36 mouse cellular contexts compared by ENCODE assay signal in genomic region chr8:106559844-106560243, GRCm38 (mm10). TPM values are rescaled to one million over a fixed set of nuclear protein-coding genes. Genes with fewer than 3 reads are reported as not detected.
DNase-seq lines count a peak whose midpoint lies in the region; ATAC-seq and TF ChIP-seq lines count a peak whose summit lies in the region.
"Had no signal": no experiment of that assay in that cellular context is flagged by ENCODE, and none has a peak within 500 bp of the region (broad histone marks: within the 10 kb centered on the region; RNA-seq: fewer than 3 reads in every experiment).

No protein-coding gene starts in this region.

- H3K27me3 ChIP-seq in liver, embryonic 11.5 days (replicated peaks; ENCODE audit: control insufficient read depth, insufficient read depth, low read length) = no peaks in the 10 kb centered on the region
- H3K27me3 ChIP-seq in liver, embryonic 12.5 days (replicated peaks) = no peaks in the 10 kb centered on the region
- H3K27me3 ChIP-seq: forebrain, embryonic 12.5 days; heart, embryonic 13.5 days; Patski had no signal

- H3K4me3 ChIP-seq in liver, embryonic 11.5 days (ENCODE audit: low read depth, low read length) = no peak overlapping the region
- no peak overlapping the region for H3K4me3 ChIP-seq in layer of hippocampus, adult 2 months
- H3K4me3 ChIP-seq in liver, embryonic 12.5 days = no peak overlapping the region
- H3K4me3 ChIP-seq: forebrain, embryonic 12.5 days; gastrocnemius, adult 2 months; heart, embryonic 13.5 days had no signal

- H3K4me2 ChIP-seq in liver, embryonic 11.5 days = no peak overlapping the region
- H3K4me2 ChIP-seq in liver, embryonic 12.5 days = no peak overlapping the region
- H3K4me2 ChIP-seq: forebrain, embryonic 12.5 days; heart, embryonic 13.5 days; hindbrain, embryonic 14.5 days had no signal

- TF ChIP-seq CTCF in layer of hippocampus, adult 2 months (conservative IDR thresholded peaks at IDR 0.05) = no peak

- WGBS in liver, embryonic 11.5 days = 39% methylated on average over 9 of the region's 9 CpGs
- WGBS in liver, embryonic 12.5 days (ENCODE audit: insufficient replicate concordance) = 42% methylated on average over 9 of the region's 9 CpGs

- H3K36me3 ChIP-seq in liver, embryonic 11.5 days (ENCODE audit: control insufficient read depth, insufficient read depth, low read length) = no peaks in the 10 kb centered on the region
- H3K36me3 ChIP-seq in liver, embryonic 12.5 days = peaks cover 4% of the 10 kb centered on the region; the same call in 1 of the 2 replicates
- H3K36me3 ChIP-seq: forebrain, embryonic 12.5 days had no signal

- no peaks in the 10 kb centered on the region for H3K9me3 ChIP-seq in liver, embryonic 11.5 days (ENCODE audit: control insufficient read depth, low read length)
- H3K9me3 ChIP-seq in liver, embryonic 12.5 days (replicated peaks) = no peaks in the 10 kb centered on the region

- no peaks in the 10 kb centered on the region for H3K4me1 ChIP-seq in liver, embryonic 11.5 days (replicated peaks; ENCODE audit: control insufficient read depth, insufficient read depth, low read length)
- 0 out of 2 replicates have a peak, but pooled peaks cover 2% of the 10 kb centered on the region for H3K4me1 ChIP-seq in liver, embryonic 12.5 days

- H3K9ac ChIP-seq in liver, embryonic 11.5 days (ENCODE audit: low read depth, low read length) = no peak overlapping the region
- no peak overlapping the region for H3K9ac ChIP-seq in liver, embryonic 12.5 days
- H3K9ac ChIP-seq: forebrain, embryonic 12.5 days; heart, embryonic 13.5 days; hindbrain, embryonic 14.5 days had no signal

- DNase-seq in liver = peak; percentile 21
- DNase-seq in liver, embryonic 11.5 days (ENCODE audit: low spot score) = no peak
- DNase-seq in layer of hippocampus, adult 2 months (ENCODE audit: low spot score in 2 of 2) = peak; percentile 52 to 53
- no peak for DNase-seq in urinary bladder, adult 18-20 months (ENCODE audit: low spot score in 2 of 2)
- no peak for DNase-seq in adrenal gland, postnatal 36 days
- DNase-seq: adrenal gland, postnatal 14 days; cerebellum, adult 18-20 months; cerebellum, postnatal 10 days; gastrocnemius, adult 2 months; heart, postnatal 10 days; kidney, adult 9 months; kidney, postnatal 14 days; left cerebral cortex, postnatal 4 days; lung, postnatal 4 days; midbrain, embryonic 14.5 days had no signal

- no peak overlapping the region for H3K27ac ChIP-seq in liver, embryonic 11.5 days (ENCODE audit: low read depth, low read length)
- peak overlapping the region; percentile 64 for H3K27ac ChIP-seq in layer of hippocampus, adult 2 months
- 0 out of 2 replicates have a peak overlapping the region, but pooled peaks have one; percentile 10 for H3K27ac ChIP-seq in liver, embryonic 12.5 days
- H3K27ac ChIP-seq: forebrain, embryonic 12.5 days; gastrocnemius, adult 2 months; heart, embryonic 13.5 days; hindbrain, embryonic 14.5 days had no signal

- no peak for ATAC-seq in liver, embryonic 11.5 days (replicated peaks; ENCODE audit: low FRiP score)
- ATAC-seq in liver, embryonic 12.5 days = no peak
- no peak for ATAC-seq in frontal cortex, adult (ENCODE audit: low TSS enrichment)
- ATAC-seq: intestine, postnatal 0 days; lung, postnatal 0 days; Patski had no signal

RNA-seq across cellular contexts. Expression of gene Gm10073, which starts 13.4 kb away (rescaled TPM):
- 11.9 and 15.4 TPM in 2 replicates for polyA plus RNA-seq in liver, embryonic 11.5 days (2014; fragmentation: Nextera tagmentation; extraction: Ambion mirVana)
- 10 to 100 TPM; 90.4 to 97.5 TPM for total RNA-seq in layer of hippocampus, adult 2 months (2021)
- 4.0 and 7.1 TPM in 2 replicates for polyA plus RNA-seq in liver, embryonic 12.5 days (2016; fragmentation: Nextera tagmentation; extraction: Ambion mirVana)
- 100 to 1,000 TPM; 132 to 140 TPM for total RNA-seq in adrenal gland, postnatal 36 days (2021)

RNA-seq across cellular contexts. Expression of gene Cdh1, which starts 43.3 kb away (rescaled TPM):
- 11.0 and 11.8 TPM in 2 replicates for polyA plus RNA-seq in liver, embryonic 11.5 days (2014; fragmentation: Nextera tagmentation; extraction: Ambion mirVana)
- under 1 TPM; 0.37 to 0.54 TPM for total RNA-seq in layer of hippocampus, adult 2 months (2021)
- 10.7 and 11.4 TPM in 2 replicates for polyA plus RNA-seq in liver, embryonic 12.5 days (2016; fragmentation: Nextera tagmentation; extraction: Ambion mirVana)
- not detected for total RNA-seq in adrenal gland, postnatal 36 days (2021)
- total RNA-seq: MEL had no signal

RNA-seq across cellular contexts. Expression of gene Cdh3, which starts 49.2 kb away (rescaled TPM):
- 12.5 and 13.2 TPM in 2 replicates for polyA plus RNA-seq in liver, embryonic 11.5 days (2014; fragmentation: Nextera tagmentation; extraction: Ambion mirVana)
- not detected for total RNA-seq in layer of hippocampus, adult 2 months (2021)
- 6.8 and 6.9 TPM in 2 replicates for polyA plus RNA-seq in liver, embryonic 12.5 days (2016; fragmentation: Nextera tagmentation; extraction: Ambion mirVana)
- under 1 TPM; 0.23 to 0.86 TPM for total RNA-seq in adrenal gland, postnatal 36 days (2021)
- total RNA-seq: hematopoietic stem cell, adult 5-6 weeks; MEL; monocyte, adult 5-6 weeks had no signal

RNA-seq across cellular contexts. Expression of gene 6030452D12Rik, which starts 59.5 kb away (rescaled TPM):
- polyA plus RNA-seq in liver, embryonic 11.5 days (2014; fragmentation: Nextera tagmentation; extraction: Ambion mirVana) = not detected in 2 replicates
- not detected for total RNA-seq in layer of hippocampus, adult 2 months (2021)
- polyA plus RNA-seq in liver, embryonic 12.5 days (2016; fragmentation: Nextera tagmentation; extraction: Ambion mirVana) = not detected in 2 replicates
- not detected for total RNA-seq in adrenal gland, postnatal 36 days (2021)
- total RNA-seq: adrenal gland, postnatal 14 days; gastrocnemius, adult 2 months; gastrocnemius, postnatal 4 days; heart, adult 8-10 months; heart, postnatal 10 days; hematopoietic stem cell, adult 5-6 weeks; layer of hippocampus, postnatal 14 days; left cerebral cortex, postnatal 4 days; MEL; monocyte, adult 5-6 weeks had no signal
- polyA plus RNA-seq: brain, embryonic 14.5 days; cortical plate, adult 2 months; embryonic facial prominence, embryonic 14.5 days; forebrain, embryonic 12.5 days; frontal cortex, adult 2 months; heart, embryonic 13.5 days; hindbrain, embryonic 14.5 days; intestine, postnatal 0 days; limb, embryonic 14.5 days; liver, embryonic 16.5 days; lung, postnatal 0 days; midbrain, embryonic 14.5 days; neural tube, embryonic 14.5 days; Patski had no signal

Comparison
In these comparisons a context has a peak if more than half of its experiments do, and no peak if none do; other contexts are left out.
1. DNase-seq: peak in liver (single experiment) and layer of hippocampus, adult 2 months (2 of 2); none in liver, embryonic 11.5 days (single experiment), urinary bladder, adult 18-20 months (0 of 2) and adrenal gland, postnatal 36 days (0 of 2).